Mouse (Mus musculus) MEL (cell line): Measurements from ENCODE around the gene Afdn.

Experiments
- CTCF ChIP-seq, 3 experiments: IDR thresholded peaks in 2 of 3; conservative IDR thresholded peaks in 1 of 3; 2 replicates each; pipeline ENCODE4 v1.5.1; 2011 to 2012; ENCODE audit warnings: low read length in 3 of 3, low read depth in 2 of 3, mild to moderate bottlenecking in 2 of 3, improper control_type of control experiment in 1 of 3, inconsistent platforms in 1 of 3, mixed read lengths in 1 of 3, moderate library complexity in 1 of 3; ENCODE audit not compliant: control insufficient read depth in 1 of 3, insufficient read depth in 1 of 3, poor library complexity in 1 of 3, severe bottlenecking in 1 of 3
- NELFE ChIP-seq: IDR thresholded peaks from 2 replicates; pipeline ENCODE4 v1.6.1; 2011; ENCODE audit warnings: low read depth, low read length, improper control_type of control experiment

- TF ChIP-seq NELFE (no peak), CTCF (IDR thresholded peaks at IDR 0.05 in 2 of 3, conservative IDR thresholded peaks at IDR 0.05 in 1 of 3; ENCODE audit: control insufficient read depth in 1 of 3, insufficient read depth in 1 of 3, low read depth in 2 of 3, low read length in 3 of 3, poor library complexity in 1 of 3, severe bottlenecking in 1 of 3) (no peak)
Observed at GRCm38 (mm10) chr17:13907681-13908080, 147.3 kb downstream of the Afdn start.
